Mouse (Mus musculus): ENCODE measurements around the gene Gm20388. TPM values are rescaled to one million over a fixed set of nuclear protein-coding genes. Genes with fewer than 3 reads are reported as not detected.

Gm20388 gene
- polyA plus RNA-seq, 1 experiment from 2014 or later = not detected

GRCm38 (mm10) chr8:121016621-121017020, 1106.0 kb downstream of the Gm20388 start:
- H3K27ac ChIP-seq = no peak overlapping the region
- no peak overlapping the region for H3K4me2 ChIP-seq
- H3K4me1 ChIP-seq (replicated peaks) = peaks cover 12% of the 10 kb centered on the region; the same call in 1 of the 2 replicates
- no peak for ATAC-seq (replicated peaks; ENCODE audit: insufficient number of reproducible peaks, insufficient read depth, low FRiP score, low read depth)
- H3K36me3 ChIP-seq = no peaks in the 10 kb centered on the region
- peaks cover 67% of the 10 kb centered on the region for H3K27me3 ChIP-seq
- no peaks in the 10 kb centered on the region for H3K9me3 ChIP-seq (replicated peaks)
- no peak overlapping the region for H3K9ac ChIP-seq
- WGBS = 67% methylated on average over 17 of the region's 17 CpGs
- H3K4me3 ChIP-seq = no peak overlapping the region

GRCm38 (mm10) chr8:121018236-121018635, 1107.6 kb downstream of the Gm20388 start:
- no peak overlapping the region for H3K4me2 ChIP-seq
- H3K9ac ChIP-seq = no peak overlapping the region
- peaks cover 69% of the 10 kb centered on the region for H3K27me3 ChIP-seq
- H3K9me3 ChIP-seq (replicated peaks) = no peaks in the 10 kb centered on the region
- no peaks in the 10 kb centered on the region for H3K36me3 ChIP-seq
- no peak for ATAC-seq (replicated peaks; ENCODE audit: insufficient number of reproducible peaks, insufficient read depth, low FRiP score, low read depth)
- WGBS = 74% methylated on average over 10 of the region's 10 CpGs
- H3K27ac ChIP-seq = no peak overlapping the region
- peaks cover 15% of the 10 kb centered on the region; the same call in 1 of the 2 replicates for H3K4me1 ChIP-seq (replicated peaks)
- no peak overlapping the region for H3K4me3 ChIP-seq

GRCm38 (mm10) chr8:121021488-121021887, 1110.8 kb downstream of the Gm20388 start:
- Histone ChIP-seq H3K27me3 (peaks cover 81% of the 10 kb centered on the region), H3K4me3 (no peak overlapping the region), H3K36me3 (no peaks in the 10 kb centered on the region), H3K27ac (no peak overlapping the region), H3K9me3 (replicated peaks) (no peaks in the 10 kb centered on the region), H3K4me1 (replicated peaks) (peaks cover 15% of the 10 kb centered on the region; the same call in 1 of the 2 replicates), H3K9ac (no peak overlapping the region), H3K4me2 (no peak overlapping the region)
- 24% methylated on average over 12 of the region's 12 CpGs for WGBS
- ATAC-seq (replicated peaks; ENCODE audit: insufficient number of reproducible peaks, insufficient read depth, low FRiP score, low read depth) = no peak

DNA sequence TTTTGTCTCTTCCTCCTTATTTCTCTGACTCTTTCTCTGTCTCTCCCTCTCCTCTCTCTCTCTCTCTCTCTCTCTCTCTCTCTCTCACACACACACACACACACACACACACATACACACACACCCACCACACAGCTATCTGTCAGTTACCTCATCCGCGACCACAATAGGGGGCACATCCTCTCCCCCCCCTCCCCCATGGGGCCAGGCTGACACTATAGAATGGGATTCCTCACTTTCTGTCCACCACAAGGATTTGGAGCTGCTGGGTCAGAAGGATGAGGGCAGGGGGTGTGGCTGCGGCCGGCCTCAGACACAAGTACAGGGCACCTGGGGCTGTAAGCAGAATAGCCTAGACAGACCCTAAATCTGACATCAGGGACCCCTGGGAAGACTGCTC, 1112.4 kb downstream of the Gm20388 start:
- no peak overlapping the region for H3K4me2 ChIP-seq
- no peak for ATAC-seq (replicated peaks; ENCODE audit: insufficient number of reproducible peaks, insufficient read depth, low FRiP score, low read depth)
- H3K27me3 ChIP-seq = peaks cover 72% of the 10 kb centered on the region
- H3K4me3 ChIP-seq = no peak overlapping the region
- peaks cover 20% of the 10 kb centered on the region for H3K4me1 ChIP-seq (replicated peaks)
- no peak overlapping the region for H3K9ac ChIP-seq
- WGBS = 77% methylated on average over 4 of the region's 4 CpGs
- H3K36me3 ChIP-seq = no peaks in the 10 kb centered on the region
- H3K27ac ChIP-seq = no peak overlapping the region
- no peaks in the 10 kb centered on the region for H3K9me3 ChIP-seq (replicated peaks)

DNA sequence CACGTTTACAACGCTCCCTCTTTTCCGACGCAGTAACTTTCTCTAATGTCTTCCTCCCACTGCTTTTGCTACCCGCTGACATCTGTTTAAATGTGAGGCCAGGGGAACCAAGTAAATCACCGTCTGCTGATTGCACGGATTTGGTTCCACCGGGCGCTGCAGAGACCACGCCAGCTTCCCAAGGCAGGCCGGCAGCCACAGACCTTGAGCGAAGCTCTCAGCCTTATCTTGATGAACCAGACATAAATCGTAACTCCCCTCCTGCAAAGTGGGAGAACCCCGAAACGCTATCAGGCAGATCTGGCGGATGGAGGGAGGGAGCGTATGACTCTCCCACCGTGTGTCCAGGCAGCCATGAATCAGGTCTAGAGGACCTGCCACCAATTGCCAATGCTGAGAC, 1113.1 kb downstream of the Gm20388 start:
- no peak for ATAC-seq (replicated peaks; ENCODE audit: insufficient number of reproducible peaks, insufficient read depth, low FRiP score, low read depth)
- peaks cover 18% of the 10 kb centered on the region for H3K4me1 ChIP-seq (replicated peaks)
- no peak overlapping the region for H3K4me2 ChIP-seq
- H3K9ac ChIP-seq = no peak overlapping the region
- peaks cover 65% of the 10 kb centered on the region for H3K27me3 ChIP-seq
- no peaks in the 10 kb centered on the region for H3K36me3 ChIP-seq
- WGBS = 50% methylated on average over 18 of the region's 18 CpGs
- H3K27ac ChIP-seq = no peak overlapping the region
- H3K4me3 ChIP-seq = no peak overlapping the region
- H3K9me3 ChIP-seq (replicated peaks) = no peaks in the 10 kb centered on the region

DNA sequence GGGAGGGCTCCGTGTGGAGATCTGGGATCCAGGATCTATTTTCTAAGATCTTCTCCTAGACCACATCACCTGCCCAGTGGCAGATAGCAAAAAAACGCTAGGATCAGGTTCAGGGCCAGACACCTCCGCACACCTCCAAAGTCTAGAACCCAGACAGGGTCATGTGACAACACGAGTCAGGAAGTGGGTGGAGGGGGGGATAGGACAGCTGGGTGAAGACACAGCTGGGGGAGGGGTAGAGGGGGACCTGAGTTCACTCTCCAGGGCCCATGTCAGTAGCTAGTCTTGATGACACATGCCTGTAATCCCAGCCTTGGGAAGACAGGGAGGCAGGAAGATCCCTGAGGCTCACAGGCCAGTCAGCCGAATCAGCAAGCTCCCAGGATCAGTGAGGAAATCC, 1114.8 kb downstream of the Gm20388 start:
- 58% methylated on average over 5 of the region's 5 CpGs for WGBS
- peaks cover 63% of the 10 kb centered on the region for H3K27me3 ChIP-seq
- no peaks in the 10 kb centered on the region for H3K36me3 ChIP-seq
- no peak overlapping the region for H3K27ac ChIP-seq
- H3K9ac ChIP-seq = no peak overlapping the region
- H3K4me3 ChIP-seq = no peak overlapping the region
- no peaks in the 10 kb centered on the region for H3K9me3 ChIP-seq (replicated peaks)
- ATAC-seq (replicated peaks; ENCODE audit: insufficient number of reproducible peaks, insufficient read depth, low FRiP score, low read depth) = no peak
- peaks cover 18% of the 10 kb centered on the region for H3K4me1 ChIP-seq (replicated peaks)
- H3K4me2 ChIP-seq = no peak overlapping the region

- H3K27me3 ChIP-seq = peaks cover 53% of the 10 kb centered on the region
- H3K36me3 ChIP-seq = no peaks in the 10 kb centered on the region
- H3K4me2 ChIP-seq = no peak overlapping the region
- no peak overlapping the region for H3K4me3 ChIP-seq
- H3K27ac ChIP-seq = no peak overlapping the region
- H3K9me3 ChIP-seq (replicated peaks) = no peaks in the 10 kb centered on the region
- H3K4me1 ChIP-seq (replicated peaks) = peaks cover 8% of the 10 kb centered on the region
- 8% methylated on average over 13 of the region's 13 CpGs for WGBS
- ATAC-seq (replicated peaks; ENCODE audit: insufficient number of reproducible peaks, insufficient read depth, low FRiP score, low read depth) = peak; percentile 38; the same call in 1 of the 2 replicates
- no peak overlapping the region for H3K9ac ChIP-seq
Measured at GRCm38 (mm10) chr8:121027787-121028186, 1117.1 kb downstream of the Gm20388 start.

DNA sequence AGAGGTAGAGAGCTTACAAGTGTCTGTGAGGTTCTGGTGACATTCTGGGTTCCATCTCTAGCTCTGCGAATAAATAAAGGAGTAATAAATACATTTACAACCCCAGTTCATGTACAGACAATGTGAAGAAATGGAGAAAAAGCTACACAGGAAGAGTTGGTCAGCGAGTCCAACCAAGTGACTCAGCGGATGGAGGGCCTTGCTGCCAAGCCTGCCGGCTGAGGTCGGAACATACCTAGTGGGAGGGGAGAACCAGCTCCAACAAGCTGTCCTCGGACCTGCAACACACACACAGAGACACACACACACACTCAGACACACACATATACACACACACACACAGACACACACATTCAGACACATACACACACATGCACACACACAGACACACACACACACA, 1118.4 kb downstream of the Gm20388 start:
- no peak overlapping the region for H3K4me3 ChIP-seq
- WGBS = 87% methylated on average over 6 of the region's 6 CpGs
- no peaks in the 10 kb centered on the region for H3K9me3 ChIP-seq (replicated peaks)
- peaks cover 8% of the 10 kb centered on the region for H3K4me1 ChIP-seq (replicated peaks)
- peaks cover 42% of the 10 kb centered on the region for H3K27me3 ChIP-seq
- H3K36me3 ChIP-seq = no peaks in the 10 kb centered on the region
- H3K9ac ChIP-seq = no peak overlapping the region
- H3K27ac ChIP-seq = no peak overlapping the region
- no peak overlapping the region for H3K4me2 ChIP-seq
- ATAC-seq (replicated peaks; ENCODE audit: insufficient number of reproducible peaks, insufficient read depth, low FRiP score, low read depth) = no peak

GRCm38 (mm10) chr8:121030496-121031040, 1119.9 kb downstream of the Gm20388 start:
- Histone ChIP-seq H3K9me3 (replicated peaks) (no peaks in the 10 kb centered on the region), H3K4me1 (replicated peaks) (peaks cover 8% of the 10 kb centered on the region), H3K9ac (no peak overlapping the region), H3K27me3 (peaks cover 35% of the 10 kb centered on the region), H3K4me2 (no peak overlapping the region), H3K4me3 (no peak overlapping the region), H3K27ac (no peak overlapping the region), H3K36me3 (no peaks in the 10 kb centered on the region)
- no peak for ATAC-seq (replicated peaks; ENCODE audit: insufficient number of reproducible peaks, insufficient read depth, low FRiP score, low read depth)
- WGBS = 61% methylated on average over 10 of the region's 10 CpGs

- H3K4me2 ChIP-seq = no peak overlapping the region
- H3K9me3 ChIP-seq (replicated peaks) = no peaks in the 10 kb centered on the region
- ATAC-seq (replicated peaks; ENCODE audit: insufficient number of reproducible peaks, insufficient read depth, low FRiP score, low read depth) = no peak
- H3K27me3 ChIP-seq = peaks cover 33% of the 10 kb centered on the region
- H3K9ac ChIP-seq = no peak overlapping the region
- no peak overlapping the region for H3K4me3 ChIP-seq
- no peak overlapping the region for H3K27ac ChIP-seq
- WGBS = 79% methylated on average over 20 of the region's 20 CpGs
- H3K36me3 ChIP-seq = no peaks in the 10 kb centered on the region
- no peaks in the 10 kb centered on the region for H3K4me1 ChIP-seq (replicated peaks)
Measured at GRCm38 (mm10) chr8:121033299-121034013, 1122.8 kb downstream of the Gm20388 start.

GRCm38 (mm10) chr8:121035611-121036010, 1125.0 kb downstream of the Gm20388 start:
- Histone ChIP-seq H3K4me2 (no peak overlapping the region), H3K9me3 (replicated peaks) (no peaks in the 10 kb centered on the region), H3K27ac (no peak overlapping the region), H3K4me1 (replicated peaks) (no peaks in the 10 kb centered on the region), H3K36me3 (no peaks in the 10 kb centered on the region), H3K27me3 (peaks cover 36% of the 10 kb centered on the region), H3K4me3 (no peak overlapping the region), H3K9ac (no peak overlapping the region)
- ATAC-seq (replicated peaks; ENCODE audit: insufficient number of reproducible peaks, insufficient read depth, low FRiP score, low read depth) = no peak
- WGBS = 68% methylated on average over 8 of the region's 8 CpGs
